Mouse (Mus musculus): Measurements from ENCODE around the gene Pde11a.
"Not testable (repeated sequence)": the region's sequence is repeated elsewhere in the genome, so short reads cannot be mapped to it uniquely, and the experiment has no call there.

- not testable (repeated sequence) for TF ChIP-seq POLR2A (IDR thresholded peaks at IDR 0.05; ENCODE audit: insufficient read length, low read depth); MAX (IDR thresholded peaks at IDR 0.05; ENCODE audit: low read depth); E2F4 (IDR thresholded peaks at IDR 0.05; ENCODE audit: insufficient read depth); USF1 (IDR thresholded peaks at IDR 0.05; ENCODE audit: low read depth); REST (IDR thresholded peaks at IDR 0.05; ENCODE audit: insufficient read depth, insufficient read length); MYOG (IDR thresholded peaks at IDR 0.05; ENCODE audit: control insufficient read depth in 1 of 3, insufficient read depth in 1 of 3, insufficient read length in 2 of 3, low read depth in 2 of 3); POLR2AphosphoS2 (IDR thresholded peaks at IDR 0.05; ENCODE audit: insufficient read length, low read depth); TCF12 (IDR thresholded peaks at IDR 0.05; ENCODE audit: insufficient read depth, poor library complexity, severe bottlenecking); CEBPB (IDR thresholded peaks at IDR 0.05; ENCODE audit: insufficient read depth, poor library complexity, severe bottlenecking); SRF (IDR thresholded peaks at IDR 0.05; ENCODE audit: control insufficient read depth, insufficient read length, low read depth)
Measured at GRCm38 (mm10) chr2:75980933-75981439, 357.6 kb downstream of the Pde11a start.
